Mouse (Mus musculus): ENCODE results near the gene Defb21.

The Defb21 gene

GRCm38 (mm10) chr2:152572114-152572794 lies at the start of gene Defb21:
Gene Defb21, plus strand, starts transcription at chr2:152572744.
- DNase-seq (ENCODE audit: low read depth), result peak; percentile 5

GRCm38 (mm10) chr2:152539944-152540710 lies 32.4 kb upstream of the Defb21 start, which contains the start of gene Defb29:
Gene Defb29, minus strand, starts transcription at chr2:152540098.
- DNase-seq (ENCODE audit: low read depth), result no peak

GRCm38 (mm10) chr2:152541979-152542378 lies 30.6 kb upstream of the Defb21 start:
- DNase-seq (ENCODE audit: low read depth), result no peak

DNA sequence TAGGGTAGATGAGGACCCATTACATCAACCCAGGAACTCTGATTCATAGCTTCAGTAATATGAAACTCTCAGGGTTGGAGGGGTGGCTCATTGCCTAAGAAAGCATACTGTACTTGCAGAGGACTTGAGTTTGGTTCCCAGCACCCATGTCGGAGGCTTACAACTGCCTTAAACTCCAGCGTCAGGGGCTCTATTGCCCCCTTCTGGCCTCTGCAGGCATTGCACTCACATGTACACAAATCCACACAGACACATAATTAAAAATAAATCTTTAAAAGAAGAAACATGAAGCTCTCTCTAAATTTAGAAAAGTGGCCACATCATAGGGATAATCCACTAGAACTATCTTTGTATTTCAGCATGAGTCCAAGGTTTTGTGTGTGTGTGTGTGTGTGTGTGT lies 29.6 kb upstream of the Defb21 start:
- DNase-seq (ENCODE audit: low read depth), result no peak

DNA sequence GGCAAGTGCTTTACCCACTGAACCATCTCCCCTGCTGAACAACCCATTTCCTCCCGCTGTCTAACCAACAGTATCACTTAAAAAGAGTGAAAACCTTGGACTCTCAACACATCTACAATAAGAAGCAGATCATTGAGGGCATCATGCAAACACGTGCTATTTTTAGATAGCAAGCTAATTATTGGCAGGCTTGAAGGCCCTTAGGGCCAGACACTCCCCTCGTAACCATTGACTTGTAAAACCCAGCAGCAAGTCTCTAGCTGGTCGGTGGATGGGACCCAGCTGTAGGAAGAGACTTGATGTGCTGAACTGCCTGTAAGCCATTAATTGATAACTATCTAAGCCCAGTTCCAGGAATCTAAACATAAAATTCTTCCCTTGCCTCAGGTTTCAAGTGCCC lies 29.1 kb upstream of the Defb21 start:
- no peak for DNase-seq (ENCODE audit: low read depth)

DNA sequence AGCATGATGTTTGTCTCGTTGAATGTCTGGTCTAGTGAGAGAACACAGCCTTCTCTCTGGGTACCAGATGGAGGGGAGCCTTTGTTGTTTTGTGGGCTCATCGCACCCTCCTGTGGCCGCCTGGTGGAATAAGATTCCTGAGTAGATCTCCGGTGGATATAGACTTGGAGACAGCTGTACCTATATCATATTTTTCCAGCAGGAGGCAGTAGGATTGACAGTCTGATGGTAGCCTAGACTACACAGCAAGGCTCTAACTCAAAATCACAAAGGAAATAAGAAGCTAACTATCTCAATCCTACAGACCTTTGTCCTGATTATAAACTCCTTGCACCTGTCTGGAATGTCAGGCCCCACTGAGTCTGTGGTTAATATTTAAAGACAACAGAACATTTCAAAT lies 27.9 kb upstream of the Defb21 start:
- DNase-seq (ENCODE audit: low read depth), result no peak

GRCm38 (mm10) chr2:152548124-152548523 lies 24.4 kb upstream of the Defb21 start:
- DNase-seq (ENCODE audit: low read depth), result no peak

DNA sequence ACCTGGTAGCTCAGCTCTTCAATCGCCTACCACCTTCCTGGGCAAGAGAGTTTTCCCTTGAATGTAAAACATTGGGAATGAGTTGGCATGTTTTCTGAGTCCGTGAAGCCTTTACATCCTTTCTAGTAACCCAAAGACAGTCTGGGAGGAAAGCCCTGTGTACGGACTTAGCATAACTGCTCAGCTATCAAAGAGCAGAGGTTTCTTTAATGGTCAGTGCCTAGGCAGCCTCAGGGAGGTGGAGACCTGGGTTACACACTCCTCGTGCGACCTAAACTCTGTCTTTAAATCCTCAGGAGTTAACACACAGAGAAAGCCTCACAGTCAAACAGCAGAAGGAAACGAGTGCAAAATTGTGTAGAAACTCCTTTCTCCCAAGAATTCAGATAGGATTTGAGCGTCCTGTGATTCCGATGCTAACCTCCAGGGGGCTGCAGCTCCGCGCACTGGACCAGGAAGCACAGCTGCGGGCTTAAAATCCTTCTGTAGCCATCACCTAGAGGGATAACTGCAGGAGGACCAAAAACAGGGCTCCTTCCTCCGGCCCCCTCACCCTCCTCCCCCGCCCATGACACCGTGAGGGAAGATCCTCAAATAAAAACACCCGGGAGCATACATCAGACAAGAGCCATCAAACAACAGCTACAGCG lies 18.6 kb upstream of the Defb21 start:
- no peak for DNase-seq (ENCODE audit: low read depth)

GRCm38 (mm10) chr2:152556655-152557054 lies 15.9 kb upstream of the Defb21 start:
- no peak for DNase-seq (ENCODE audit: low read depth)

DNA sequence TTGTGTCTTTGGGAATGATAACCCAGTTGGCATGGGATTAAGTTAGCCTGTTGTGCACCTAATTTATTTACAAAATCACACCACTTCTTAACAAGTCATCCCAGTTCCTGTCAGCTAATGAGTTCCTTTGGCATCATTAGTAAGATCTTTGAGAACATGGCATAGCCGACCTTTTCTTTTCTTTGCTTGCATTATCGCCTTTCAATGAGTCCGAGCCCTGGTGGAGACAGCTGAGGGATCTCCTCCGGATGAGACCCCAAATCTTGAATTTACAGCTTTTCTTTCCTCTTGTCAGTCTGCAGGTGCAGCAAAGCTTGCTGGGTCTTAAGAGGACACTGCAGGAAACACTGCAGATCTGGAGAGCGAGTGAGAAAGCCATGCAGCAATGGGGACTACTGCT lies 3.5 kb upstream of the Defb21 start, which contains the start of gene Gm17416:
Gene Gm17416, plus strand, starts transcription at position 301 of the 400 bp plus-strand sequence.
- no peak for DNase-seq (ENCODE audit: low read depth)

- DNase-seq (ENCODE audit: low read depth), result no peak
These were observed 2.7 kb upstream of the Defb21 start for GRCm38 (mm10) chr2:152569881-152570280.

- DNase-seq (ENCODE audit: low read depth), result no peak
These were observed 2.2 kb upstream of the Defb21 start for GRCm38 (mm10) chr2:152570313-152570712.

GRCm38 (mm10) chr2:152573484-152573883 lies 940 bp downstream of the Defb21 start:
- DNase-seq (ENCODE audit: low read depth), result no peak

DNA sequence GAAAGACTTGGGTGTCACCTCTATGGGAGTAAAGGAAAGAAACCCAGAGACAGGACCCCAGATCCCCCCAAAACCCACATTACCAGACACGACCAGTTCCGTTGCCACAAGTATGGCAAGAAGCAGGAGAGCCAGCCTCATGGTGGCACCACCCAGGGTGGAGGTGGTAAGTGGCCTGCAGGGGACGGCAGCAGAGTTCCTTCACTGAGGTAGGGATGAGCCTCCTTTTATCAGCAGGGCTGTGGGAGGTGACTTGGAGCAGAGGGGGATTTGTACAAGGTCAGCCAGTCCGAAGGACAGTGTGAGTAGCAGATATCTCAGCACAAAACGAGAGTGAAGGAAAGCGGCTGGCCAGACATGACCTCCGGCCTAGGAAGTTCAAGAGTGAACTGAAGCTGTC lies 7.6 kb downstream of the Defb21 start, which contains the start of gene Defb19:
Gene Defb19, minus strand, starts transcription at position 206 of the 400 bp plus-strand sequence.
- no peak for DNase-seq (ENCODE audit: low read depth)

GRCm38 (mm10) chr2:152580612-152581011 lies 8.1 kb downstream of the Defb21 start:
- DNase-seq (ENCODE audit: low read depth), result no peak

DNA sequence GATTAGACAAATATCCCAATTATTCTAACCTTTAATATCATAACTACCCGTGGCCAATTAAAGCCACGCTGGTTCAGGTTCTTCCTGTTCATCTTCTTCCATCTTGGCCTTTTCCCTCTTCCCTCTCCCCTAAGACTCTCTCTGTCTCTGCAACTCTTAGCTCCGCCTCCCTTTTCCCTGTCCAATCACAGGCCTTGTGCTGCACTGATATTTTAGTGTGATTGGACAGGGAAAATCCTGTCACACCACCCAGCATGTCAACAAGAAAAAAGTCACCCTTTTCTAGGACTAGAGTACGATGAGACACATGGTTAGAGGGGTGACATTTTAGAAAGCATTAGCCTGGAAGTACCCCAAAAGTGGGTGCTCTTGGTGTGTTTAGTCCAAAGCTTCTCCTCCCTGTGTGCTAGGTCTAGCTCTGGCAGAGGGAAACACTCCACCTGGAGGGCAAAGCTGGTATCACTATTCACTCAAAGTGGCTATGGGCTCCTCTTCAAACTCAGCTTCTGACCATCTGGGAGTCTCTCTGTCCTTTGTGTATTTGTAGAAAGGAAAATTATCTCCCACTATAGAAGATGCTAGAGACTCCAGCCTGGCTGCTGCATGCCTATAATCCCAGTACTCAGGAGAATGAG lies 14.5 kb downstream of the Defb21 start:
- peak; percentile 7 for DNase-seq (ENCODE audit: low read depth)

DNA sequence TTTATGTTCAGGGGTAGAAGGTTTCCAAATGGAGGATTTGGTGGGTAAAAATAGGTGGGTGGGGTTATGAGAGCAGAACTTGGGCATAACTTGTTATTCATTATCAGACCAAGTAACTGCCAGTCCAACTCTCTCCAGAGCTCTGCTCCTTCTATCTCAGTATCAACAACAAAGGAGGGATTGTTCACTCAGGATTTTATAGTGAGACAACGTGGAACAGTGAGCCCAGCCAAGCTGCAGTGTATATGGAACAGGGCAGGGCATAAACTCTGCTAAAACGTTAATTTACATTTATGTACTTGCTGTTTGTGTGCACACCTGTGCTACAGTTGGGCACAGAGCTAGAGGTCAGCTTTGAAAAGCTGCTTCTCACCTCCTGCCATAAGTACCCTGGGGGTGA lies 15.9 kb downstream of the Defb21 start:
- no peak for DNase-seq (ENCODE audit: low read depth)

GRCm38 (mm10) chr2:152589021-152589420 lies 16.5 kb downstream of the Defb21 start:
- DNase-seq (ENCODE audit: low read depth), result no peak

- no peak for DNase-seq (ENCODE audit: low read depth)
These were observed 26.8 kb downstream of the Defb21 start, which contains the start of gene Defb45 for GRCm38 (mm10) chr2:152599299-152599698. Gene Defb45, minus strand, starts transcription at chr2:152599399.

DNA sequence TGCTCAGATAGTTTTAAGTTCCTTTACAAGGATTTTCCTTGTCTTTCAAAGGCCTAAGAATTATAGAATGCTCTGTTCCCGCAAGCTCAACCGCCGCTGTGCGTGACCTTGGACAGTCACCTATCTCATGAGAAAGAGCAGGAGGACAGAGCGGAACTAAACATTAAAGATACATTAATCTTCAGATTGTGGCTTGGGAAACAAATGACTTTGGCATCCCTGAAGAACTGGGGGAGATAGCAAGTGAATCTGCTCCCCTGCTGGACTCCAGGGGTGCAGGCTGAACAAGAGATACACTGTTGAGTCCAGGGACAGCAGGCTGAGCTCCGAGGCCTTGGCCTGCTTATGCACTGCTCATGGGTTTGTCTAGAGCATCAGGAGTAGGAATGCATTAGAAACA lies 27.5 kb downstream of the Defb21 start:
- DNase-seq (ENCODE audit: low read depth), result no peak

DNA sequence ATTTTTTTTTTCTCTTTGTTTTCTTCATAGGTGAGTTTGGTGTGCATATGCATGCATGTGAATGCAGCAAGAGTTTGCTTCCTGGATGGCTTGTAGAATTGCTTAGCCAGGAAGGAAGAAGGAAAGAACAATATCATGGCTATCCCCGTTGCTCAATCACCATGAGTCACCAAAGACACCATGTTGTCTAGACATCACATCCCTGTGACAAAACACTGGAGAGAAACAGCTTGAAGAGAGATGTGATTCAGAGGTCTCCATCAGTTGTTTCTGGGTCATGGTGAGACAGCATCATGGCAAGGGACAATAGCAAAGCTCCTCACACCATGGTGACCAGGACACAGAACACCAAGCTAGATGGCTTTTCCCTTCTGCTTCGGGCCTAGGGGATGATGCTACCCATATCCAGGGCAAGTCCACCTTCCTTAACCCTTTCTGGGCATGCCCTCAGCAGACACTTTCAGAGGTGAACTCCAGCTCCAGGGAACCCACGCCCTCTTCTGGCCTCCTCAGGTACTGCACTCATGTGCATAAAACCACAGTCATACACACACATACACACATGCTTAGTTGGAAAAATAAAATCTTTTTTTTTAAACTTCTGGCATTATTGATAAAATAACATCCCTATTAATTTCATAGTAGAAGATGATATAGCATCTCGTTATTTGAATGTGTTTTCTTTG lies 28.9 kb downstream of the Defb21 start:
- no peak for DNase-seq (ENCODE audit: low read depth)

GRCm38 (mm10) chr2:152604057-152604456 lies 31.5 kb downstream of the Defb21 start, which contains the start of gene Defb36:
Gene Defb36, plus strand, starts transcription at chr2:152604327.
- DNase-seq (ENCODE audit: low read depth), result no peak
